Mouse (Mus musculus): ENCODE measurements around the gene Oaz1. TPM values are rescaled to one million over a fixed set of nuclear protein-coding genes. Genes with fewer than 3 reads are reported as not detected.

Oaz1 gene
- total RNA-seq, 2 experiments from 2014 or later: 429 to 450 TPM

- DNase-seq (ENCODE audit: low spot score in 2 of 2): peak; percentile 60 to 63
These were observed 17.6 kb downstream of the Oaz1 start, which contains the start of gene Lingo3 for GRCm38 (mm10) chr10:80843931-80844547. Gene Lingo3 (minus strand): TSS chr10:80844039.

- no peak for DNase-seq (ENCODE audit: low spot score in 2 of 2)
These were observed 18.7 kb downstream of the Oaz1 start for GRCm38 (mm10) chr10:80845055-80845693.

DNA sequence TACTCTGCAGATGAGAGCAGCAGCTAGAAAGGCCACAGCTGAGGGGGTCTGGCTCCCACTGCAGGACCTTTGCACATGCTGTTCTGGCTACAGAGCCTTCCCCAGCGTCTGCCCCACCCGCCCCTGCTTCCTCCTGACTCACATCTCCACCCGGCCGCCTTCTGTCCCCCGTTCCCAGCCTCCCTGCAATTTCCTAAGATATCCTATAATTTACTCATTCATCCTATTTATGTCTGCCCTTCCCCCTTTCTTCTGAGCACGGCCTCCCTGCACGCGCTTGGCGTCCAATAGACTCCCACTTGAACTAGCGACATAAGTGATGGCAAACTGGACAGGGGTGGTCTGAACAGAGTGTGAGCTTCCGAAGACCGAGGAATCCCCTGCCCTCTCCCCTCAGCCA lies 19.3 kb downstream of the Oaz1 start:
- no peak for DNase-seq (ENCODE audit: low spot score in 2 of 2)

- no peak for DNase-seq (ENCODE audit: low spot score in 2 of 2)
These were observed 22.1 kb downstream of the Oaz1 start for GRCm38 (mm10) chr10:80848571-80848970.

- DNase-seq (ENCODE audit: low spot score in 2 of 2): peak; percentile 97 to 98
These were observed 28.7 kb downstream of the Oaz1 start, which contains the start of the genes Lsm7 and Sppl2b for GRCm38 (mm10) chr10:80854913-80855748. Gene Lsm7 (minus strand): TSS chr10:80855209. Gene Sppl2b (plus strand): TSS chr10:80855275.

DNA sequence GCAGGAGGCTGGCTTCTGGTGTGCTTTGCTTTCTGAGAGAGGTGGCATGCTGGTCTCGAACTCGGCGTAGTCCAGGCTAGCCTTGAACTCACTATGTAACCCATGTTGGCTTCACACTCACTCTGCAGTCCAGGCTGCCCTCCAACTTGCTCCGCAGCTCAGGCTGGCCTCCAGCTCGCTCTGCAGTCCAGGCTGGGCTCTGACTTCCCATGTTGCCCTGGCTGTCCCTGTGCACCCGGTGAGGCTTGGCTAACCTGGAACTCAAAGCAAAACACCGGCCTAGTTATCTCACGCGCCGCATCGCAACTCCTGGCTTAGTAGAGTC lies 29.3 kb downstream of the Oaz1 start:
- DNase-seq (ENCODE audit: low spot score in 2 of 2): no peak

GRCm38 (mm10) chr10:80856267-80856666 lies 29.8 kb downstream of the Oaz1 start:
- peak in 1 of 2 experiments; percentile 45 for DNase-seq (ENCODE audit: low spot score in 2 of 2)

- DNase-seq (ENCODE audit: low spot score in 2 of 2): no peak
These were observed 30.5 kb downstream of the Oaz1 start for GRCm38 (mm10) chr10:80856908-80857307.

DNA sequence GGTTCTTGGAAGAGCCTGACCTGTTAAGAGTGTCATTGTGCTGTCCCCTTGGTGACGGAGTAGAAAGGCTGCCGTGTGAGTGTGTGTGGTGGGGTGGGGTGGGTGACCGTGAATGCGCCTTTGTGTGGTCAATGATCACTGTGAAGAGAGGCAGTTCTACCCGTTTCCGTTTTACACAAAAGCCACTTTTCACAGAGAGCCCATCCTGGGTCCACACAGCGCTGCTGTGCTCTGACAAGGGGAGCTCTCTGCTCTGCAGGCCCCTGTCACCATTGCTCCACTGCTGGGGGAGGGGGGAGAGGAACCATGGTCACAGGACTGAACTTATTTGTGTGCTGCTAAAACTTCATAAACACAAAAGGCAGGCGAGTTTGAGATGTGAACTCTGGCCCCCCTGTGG lies 30.9 kb downstream of the Oaz1 start:
- no peak for DNase-seq (ENCODE audit: low spot score in 2 of 2)

- no peak for DNase-seq (ENCODE audit: low spot score in 2 of 2)
These were observed 31.4 kb downstream of the Oaz1 start for GRCm38 (mm10) chr10:80857848-80858247.

DNA sequence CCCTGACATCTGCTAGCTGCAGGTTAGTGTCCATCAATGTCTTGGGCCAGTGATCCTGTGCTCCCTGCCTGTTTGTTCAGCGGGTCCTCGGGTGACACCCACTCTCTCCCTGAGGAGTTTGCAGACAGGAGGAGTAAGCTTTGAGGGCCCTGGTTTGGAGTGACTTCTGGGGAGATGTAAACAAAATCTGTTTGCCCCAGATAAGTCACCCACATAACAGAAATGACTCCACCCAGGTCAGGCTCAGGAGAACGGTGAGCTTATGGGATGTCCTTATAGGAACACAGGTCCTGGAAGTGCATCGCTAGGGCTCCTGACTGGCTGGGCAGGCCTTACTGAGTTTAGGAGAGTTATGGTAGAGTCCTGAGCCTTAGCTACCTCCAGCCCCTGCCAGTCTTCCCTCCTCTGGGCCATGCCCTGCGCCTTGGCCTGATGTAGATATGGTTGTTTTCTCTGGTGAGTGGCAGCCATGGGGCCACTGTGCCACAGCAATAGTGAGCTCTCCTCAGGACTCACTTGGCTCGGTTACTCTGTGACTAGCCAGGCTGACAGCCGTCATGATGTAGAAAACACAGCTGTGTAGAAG lies 32.0 kb downstream of the Oaz1 start:
- no peak for DNase-seq (ENCODE audit: low spot score in 2 of 2)

GRCm38 (mm10) chr10:80862305-80862704 lies 35.8 kb downstream of the Oaz1 start:
- DNase-seq (ENCODE audit: low spot score in 2 of 2): no peak

- DNase-seq (ENCODE audit: low spot score in 2 of 2): no peak
These were observed 38.0 kb downstream of the Oaz1 start for GRCm38 (mm10) chr10:80864446-80864845.

DNA sequence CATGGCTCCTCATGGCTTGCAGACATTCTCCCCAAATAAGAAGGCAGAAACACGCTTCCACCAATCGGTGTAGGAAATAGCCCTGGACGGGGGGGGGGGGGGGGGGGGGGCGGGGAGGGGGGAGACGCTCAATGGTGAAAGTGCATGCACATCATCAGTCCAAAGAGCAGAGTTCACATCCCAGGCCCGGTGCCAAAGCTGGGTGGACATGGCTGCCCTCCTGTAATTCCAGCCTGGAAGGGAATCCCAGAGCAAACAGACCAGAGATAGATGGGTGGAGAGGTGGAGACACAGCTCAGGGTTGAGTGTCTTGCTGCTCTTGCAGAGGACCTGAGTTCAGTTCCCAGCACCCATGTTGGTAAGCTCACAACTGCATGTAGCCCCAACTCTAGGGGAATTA lies 44.5 kb downstream of the Oaz1 start:
- no peak for DNase-seq (ENCODE audit: low spot score in 2 of 2)

DNA sequence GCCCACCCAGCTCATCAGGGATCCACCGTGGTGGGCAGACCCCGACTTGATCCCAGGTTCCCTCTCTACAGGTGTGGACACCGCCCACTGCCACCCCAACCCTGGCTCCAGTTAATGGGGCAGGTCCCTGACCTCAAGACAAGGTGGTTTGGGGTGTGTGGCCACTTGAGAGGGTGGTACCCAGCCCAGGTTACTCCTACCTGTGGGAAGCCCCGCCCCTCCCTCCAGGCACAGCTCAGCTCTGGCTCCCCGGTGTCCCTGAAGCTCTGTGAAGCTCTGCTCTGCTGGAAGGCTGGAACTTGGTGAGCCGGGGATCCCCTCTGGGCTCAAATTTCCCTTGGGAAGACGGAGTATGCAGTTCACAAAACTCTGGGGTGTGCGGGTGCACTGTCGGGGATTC lies 45.1 kb downstream of the Oaz1 start, which contains the start of gene Tmprss9:
Gene Tmprss9 (plus strand): TSS at position 268 of the 400 bp plus-strand sequence.
- DNase-seq (ENCODE audit: low spot score in 2 of 2): no peak

GRCm38 (mm10) chr10:80874035-80874434 lies 47.6 kb downstream of the Oaz1 start:
- DNase-seq (ENCODE audit: low spot score in 2 of 2): no peak

- DNase-seq (ENCODE audit: low spot score in 2 of 2): peak; percentile 46 to 55
These were observed 49.6 kb downstream of the Oaz1 start for GRCm38 (mm10) chr10:80876028-80876427.

DNA sequence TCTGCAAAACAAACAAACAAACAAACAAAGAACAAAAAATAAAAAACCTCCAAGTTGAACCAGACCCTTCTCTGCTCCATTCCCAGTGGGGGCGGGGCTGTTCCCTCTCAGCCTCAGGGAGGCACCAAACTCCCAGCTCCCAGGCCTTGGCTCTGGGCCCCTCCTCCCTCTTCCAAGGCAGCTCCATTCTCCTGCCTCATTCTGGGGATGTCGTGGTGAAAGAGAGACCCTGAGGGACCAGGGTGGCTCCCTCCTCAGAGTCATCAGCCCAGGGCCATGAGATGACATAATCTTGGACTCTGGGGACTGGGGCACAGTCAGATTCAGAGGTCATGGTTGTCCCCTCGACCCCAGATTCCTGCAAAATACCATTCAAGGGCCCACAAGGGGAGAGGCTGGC lies 50.1 kb downstream of the Oaz1 start:
- no peak for DNase-seq (ENCODE audit: low spot score in 2 of 2)
